Mouse (Mus musculus): ENCODE measurements around the gene Cpne1.

Gene Cpne1

DNA sequence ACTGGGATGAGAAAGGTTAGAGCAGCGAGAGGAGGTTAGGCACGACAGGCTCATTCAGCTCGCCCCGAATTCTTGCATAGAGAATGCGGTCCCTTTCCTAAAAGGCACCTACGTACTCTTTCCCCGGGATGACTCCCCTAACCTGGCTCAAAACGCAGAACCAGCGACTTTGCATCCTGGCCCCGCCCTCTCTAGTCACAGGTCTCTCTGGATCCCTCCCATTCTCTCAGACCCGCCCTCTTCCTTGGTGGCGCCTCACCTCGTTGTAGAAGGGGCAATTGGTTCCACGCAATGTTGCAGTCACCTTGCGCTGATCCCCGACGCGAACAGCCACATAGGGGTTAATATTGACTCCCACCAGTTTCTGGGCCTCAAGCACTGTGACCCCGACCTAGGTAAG is 63.8 kb downstream of the Cpne1 start:
- CTCF ChIA-PET: no interaction called here
- POLR2A ChIA-PET: interaction anchor here in 2 of 4 experiments (0.9 to 1.2 kb wide), 2 partner anchors 8 to 13 kb away, joined by 3 to 4 read pairs; no protein-coding TSS in a partner anchor

- ChIA-PET CTCF (no interaction called here), POLR2A (interaction anchor here in 1 of 4 experiments (0.8 to 1.2 kb wide), 2 partner anchors 10 to 34 kb away, joined by 3 to 4 read pairs; partner anchors contain the start of gene Fer1l4)
Measured at GRCm38 (mm10) chr2:156042903-156043302, 68.9 kb downstream of the Cpne1 start.

GRCm38 (mm10) chr2:156039390-156039789 is 72.4 kb downstream of the Cpne1 start:
- POLR2A ChIA-PET: interaction anchor here in 3 of 4 experiments (0.6 to 1.0 kb wide), 4 partner anchors 9 to 433 kb away, joined by 3 to 5 read pairs (median 4); no protein-coding TSS in a partner anchor

GRCm38 (mm10) chr2:156025482-156025881 is 86.3 kb downstream of the Cpne1 start:
- CTCF ChIA-PET: no interaction called here
- POLR2A ChIA-PET: interaction anchor here in 1 of 4 experiments (0.6 to 1.4 kb wide), 4 partner anchors 8 to 59 kb away, joined by 3 to 6 read pairs (median 4); partner anchors contain the start of genes 6430550D23Rik and Ergic3

More at GRCm38 (mm10) chr2:156039390-156039789, 72.4 kb downstream of the Cpne1 start:
- CTCF ChIA-PET: interaction anchor here in 1 of 4 experiments (0.7 kb wide), 1 partner anchor 344 kb away, joined by 4 read pairs; no protein-coding TSS in a partner anchor
